Comparison of ENCODE assay signal across 16 mouse cellular contexts in genomic region chr1:113204019-113204418, GRCm38 (mm10).
"Had no signal": no experiment of that assay in that cellular context is flagged by ENCODE, and none has a peak within 500 bp of the region (broad histone marks: within the 10 kb centered on the region; RNA-seq: fewer than 3 reads in every experiment).

No protein-coding gene starts in this region.

- H3K9me3 ChIP-seq: neural tube, embryonic 13.5 days; neural tube, embryonic 15.5 days; stomach, embryonic 15.5 days had no signal

- H3K4me1 ChIP-seq: neural tube, embryonic 13.5 days; neural tube, embryonic 15.5 days; stomach, embryonic 15.5 days had no signal

- H3K9ac ChIP-seq: neural tube, embryonic 13.5 days; neural tube, embryonic 15.5 days; stomach, embryonic 15.5 days had no signal

- H3K4me3 ChIP-seq: neural tube, embryonic 13.5 days; neural tube, embryonic 15.5 days; stomach, embryonic 15.5 days had no signal

- H3K27me3 ChIP-seq: neural tube, embryonic 13.5 days; neural tube, embryonic 15.5 days; stomach, embryonic 15.5 days had no signal

- H3K27ac ChIP-seq: neural tube, embryonic 13.5 days; neural tube, embryonic 15.5 days; stomach, embryonic 15.5 days; stomach, postnatal 0 days had no signal

- H3K36me3 ChIP-seq: neural tube, embryonic 13.5 days; neural tube, embryonic 15.5 days; stomach, embryonic 15.5 days had no signal

- DNase-seq: retina, postnatal 1 day; right cerebral cortex, adult 18-20 months; right cerebral cortex, postnatal 14 days; right cerebral cortex, postnatal 25 days; right cerebral cortex, postnatal 4 days; spleen, adult 18-20 months; thymus, adult 18-20 months; thymus, adult 2 months; thymus, postnatal 14 days; thymus, postnatal 25 days; thymus, postnatal 36 days; thymus, postnatal 4 days had no signal

- H3K4me2 ChIP-seq: neural tube, embryonic 13.5 days; neural tube, embryonic 15.5 days; stomach, embryonic 15.5 days had no signal
